Mouse (Mus musculus) heart, postnatal 14 days (tissue): ENCODE measurements at regions not wholly inside any gene's neighbourhood (a gene's known extent, or its start where the extent isn't known, plus 50 kb on each side); places are given as distances from the start of the nearest gene placed in this dataset.
A peak's percentile ranks its signal among the peaks of the same experiment; 100 is the strongest.

ENCODE experiments used
- DNase-seq, 2 experiments: peaks; one replicate each; pipeline ENCODE4 v3.0.0; 2021 to 2022
- intact Hi-C: fragments of 180-260 bp; cut with DNase I; formaldehyde crosslinking; loops from one replicate; pipeline ENCODE4 v1.15.1; 2025

DNA sequence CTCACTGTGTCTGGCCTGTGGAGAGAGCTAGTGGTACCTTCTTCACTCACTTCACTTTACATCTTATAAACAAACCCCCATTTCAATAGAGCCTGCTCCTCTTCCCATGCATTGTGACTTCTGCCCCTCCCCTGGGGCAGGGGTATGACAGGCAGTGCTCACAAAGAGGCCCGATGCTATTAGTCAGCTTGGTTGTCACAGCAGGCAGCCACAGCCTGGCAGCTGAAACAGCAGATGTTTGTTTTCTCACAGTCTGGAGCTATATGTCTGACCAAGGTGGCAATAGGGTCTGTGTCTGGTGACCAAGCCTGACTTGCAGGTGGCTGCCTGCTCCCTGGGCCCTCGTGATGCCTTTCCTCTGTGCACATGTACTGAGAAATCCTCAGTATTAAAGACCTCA lies 472.8 kb downstream of the Bnc2 start:
- no peak for DNase-seq
- intact Hi-C loops: no loop called here

- intact Hi-C loops: no loop called here
- peak; percentile 9 to 33 for DNase-seq
These were observed 471.4 kb downstream of the Bnc2 start for GRCm38 (mm10) chr4:84203680-84204079.

DNA sequence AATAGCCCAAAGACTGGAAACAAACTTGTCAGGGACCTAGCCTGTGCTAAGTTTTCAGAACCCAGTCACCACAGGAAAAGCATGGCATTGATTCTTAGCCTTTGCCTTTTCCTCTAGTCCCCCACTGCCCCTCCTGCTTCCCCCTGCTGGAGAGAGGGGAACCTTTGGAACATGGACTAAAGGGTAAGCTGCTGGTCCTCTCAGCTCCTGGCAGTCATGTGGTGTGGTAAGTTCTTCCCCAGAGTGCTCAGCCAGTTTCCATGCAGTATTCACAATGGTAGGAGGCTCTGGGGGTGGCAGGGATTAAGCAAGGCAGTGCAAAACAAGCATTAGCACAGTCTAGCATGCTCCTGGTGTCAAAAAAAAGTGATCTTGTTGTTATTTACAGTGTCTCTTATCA lies 470.3 kb downstream of the Bnc2 start:
- DNase-seq: no peak
- intact Hi-C loops: no loop called here

- no peak for DNase-seq
- intact Hi-C loops: no loop called here
These were observed 466.9 kb downstream of the Bnc2 start for GRCm38 (mm10) chr4:84208175-84208574.

DNA sequence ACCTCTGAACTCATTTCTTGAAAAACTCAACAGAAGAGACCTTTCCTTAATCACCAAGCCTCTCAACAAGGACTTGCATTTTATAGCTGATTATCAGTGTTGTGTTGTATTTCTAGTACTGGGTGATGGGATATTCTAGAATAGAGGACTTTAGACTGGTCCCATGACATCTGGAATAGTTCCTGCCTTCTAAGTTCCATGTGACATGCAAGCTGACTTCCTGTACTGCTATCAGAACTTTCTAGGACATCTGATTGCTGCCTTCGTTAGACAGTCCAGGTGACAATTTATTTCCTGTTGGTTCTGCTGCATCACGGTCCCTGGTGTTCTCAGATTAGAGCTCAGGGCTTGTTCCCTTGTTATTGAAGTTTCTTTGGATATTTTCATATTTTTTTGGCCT lies 465.5 kb downstream of the Bnc2 start:
- DNase-seq: no peak
- intact Hi-C loops: no loop called here

GRCm38 (mm10) chr4:84211311-84211875 lies 463.7 kb downstream of the Bnc2 start:
- DNase-seq: no peak
- intact Hi-C loops: no loop called here

GRCm38 (mm10) chr4:84212004-84212403 lies 463.1 kb downstream of the Bnc2 start:
- intact Hi-C loops: no loop called here
- DNase-seq: no peak

DNA sequence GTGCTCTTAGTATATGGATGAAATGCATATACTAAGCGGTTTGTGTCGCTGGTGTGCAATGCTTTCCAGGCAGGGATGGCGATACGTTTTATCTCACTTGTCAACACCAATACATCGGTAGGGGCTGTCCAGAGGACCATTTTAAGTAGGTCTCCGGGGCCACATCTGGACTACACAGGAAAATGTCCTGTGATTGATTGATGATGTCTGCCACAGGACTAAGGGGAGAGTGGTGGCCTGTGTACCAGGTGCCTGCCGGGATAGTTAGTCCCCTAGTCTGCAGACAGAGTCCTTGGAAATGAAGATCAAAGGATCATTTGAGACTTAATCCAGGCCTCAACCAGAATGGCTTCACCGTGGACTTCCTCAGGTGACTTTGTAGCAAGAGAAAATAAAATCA lies 460.6 kb downstream of the Bnc2 start:
- intact Hi-C loops: no loop called here
- DNase-seq: no peak

GRCm38 (mm10) chr4:84218961-84219360 lies 456.1 kb downstream of the Bnc2 start:
- intact Hi-C loops: no loop called here
- DNase-seq: no peak

- intact Hi-C loops: no loop called here
- DNase-seq: no peak
These were observed 452.9 kb downstream of the Bnc2 start for GRCm38 (mm10) chr4:84222057-84222717.

- no peak for DNase-seq
- intact Hi-C loops: no loop called here
These were observed 452.2 kb downstream of the Bnc2 start for GRCm38 (mm10) chr4:84222805-84223335.

DNA sequence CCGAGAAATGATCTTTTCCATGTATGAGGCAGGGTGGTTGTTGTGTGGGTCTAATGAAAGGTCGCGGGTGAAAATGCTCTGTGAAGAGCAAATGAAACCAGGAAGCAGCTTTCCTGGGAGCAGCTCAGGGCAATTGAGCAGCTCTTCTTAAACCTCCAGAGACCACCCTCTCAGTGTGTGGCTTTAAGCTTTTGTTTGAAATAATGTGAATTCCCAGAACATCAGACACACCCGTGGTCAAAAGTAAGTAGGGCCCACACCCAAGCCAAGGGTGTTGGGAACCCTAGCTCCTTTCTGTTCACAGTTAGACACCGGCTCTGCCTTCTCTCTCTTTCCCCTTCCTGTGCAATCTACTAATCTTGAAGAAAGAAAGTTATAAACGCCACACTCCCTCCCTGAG lies 450.5 kb downstream of the Bnc2 start:
- no peak for DNase-seq
- intact Hi-C loops: no loop called here
